Mouse (Mus musculus): ENCODE measurements around the gene Mbnl2.

Mbnl2 gene

DNA sequence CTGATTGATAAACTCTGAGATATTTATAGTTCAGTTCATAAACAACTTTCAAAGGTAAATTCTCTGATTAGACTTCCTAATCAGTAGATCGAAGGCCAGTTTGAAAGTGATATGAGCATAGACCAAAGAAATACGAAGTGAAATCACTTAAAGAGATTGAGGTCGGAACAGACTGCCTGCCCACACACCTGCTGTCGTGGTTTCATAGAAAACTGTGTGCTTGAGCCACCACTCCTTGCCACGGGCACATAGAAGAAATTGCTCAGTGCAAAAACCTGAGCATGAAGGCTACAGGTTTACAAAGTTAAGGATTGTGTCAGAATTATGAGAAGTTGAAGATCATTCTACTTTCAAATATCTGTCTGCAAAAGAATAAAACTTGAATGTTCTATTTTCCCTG lies 153.0 kb downstream of the Mbnl2 start:
- DNase-seq (ENCODE audit: low read depth) = no peak

DNA sequence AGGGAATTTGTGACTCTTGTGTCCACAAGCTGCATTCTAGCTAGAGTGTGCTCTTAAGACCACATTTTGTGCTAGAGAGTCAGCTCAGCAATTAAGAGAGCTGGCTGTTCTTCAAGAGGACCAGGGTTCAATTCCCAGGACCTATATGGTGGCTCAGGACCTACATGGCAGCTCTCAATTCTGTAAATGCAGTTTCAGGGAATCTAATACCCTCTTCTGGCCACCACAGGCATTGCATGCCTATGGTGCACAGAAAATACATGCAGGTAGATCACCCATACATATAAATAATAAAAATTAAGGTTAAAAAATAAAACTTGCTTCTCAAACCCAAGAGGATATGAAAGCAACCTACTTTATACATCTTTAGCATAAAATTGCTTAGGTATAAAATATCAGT lies 157.3 kb downstream of the Mbnl2 start:
- peak; percentile 44 for DNase-seq (ENCODE audit: low read depth)

DNA sequence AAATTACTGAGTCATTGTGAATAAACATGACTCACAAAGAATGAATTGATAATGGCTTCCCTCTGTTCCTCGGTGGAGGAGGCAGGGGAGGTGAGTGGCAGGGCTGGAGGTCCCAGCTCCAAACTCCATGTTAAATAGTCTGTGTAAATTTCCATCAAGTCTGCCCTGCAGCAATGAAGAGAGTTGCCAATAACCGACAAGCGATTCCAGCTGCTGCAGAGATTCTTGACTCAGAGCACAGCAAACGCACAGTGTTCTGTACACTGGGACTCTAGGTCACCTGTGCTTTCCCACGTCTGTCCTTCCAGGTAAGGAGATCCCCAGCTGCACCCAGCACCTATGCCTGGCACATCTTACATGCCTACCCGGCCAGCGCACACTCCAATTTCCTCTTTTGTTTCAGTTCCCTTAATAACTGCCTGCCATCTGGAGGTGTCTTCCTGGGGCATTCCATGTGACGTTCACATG lies 158.5 kb downstream of the Mbnl2 start:
- DNase-seq (ENCODE audit: low read depth) = no peak

DNA sequence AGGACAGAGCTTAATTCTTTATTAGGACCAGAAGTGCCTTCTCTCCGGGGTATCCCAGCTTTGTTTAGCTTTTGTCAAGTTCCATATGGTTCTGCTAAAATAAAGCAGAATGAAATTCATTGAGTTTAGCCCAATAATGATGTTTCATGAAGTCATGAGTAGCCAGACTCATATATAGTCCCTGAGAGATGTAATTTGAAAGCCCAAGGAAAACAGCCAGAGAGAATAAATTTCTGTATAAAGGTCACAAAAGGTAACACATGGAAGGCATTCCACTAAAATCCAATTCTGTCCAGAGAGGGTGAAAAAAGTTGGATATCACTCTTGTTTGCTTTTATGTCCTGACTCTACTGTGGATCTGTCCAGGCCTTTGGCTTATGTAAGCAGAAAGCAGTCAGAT lies 159.4 kb downstream of the Mbnl2 start:
- DNase-seq (ENCODE audit: low read depth) = no peak

- no peak for DNase-seq (ENCODE audit: low read depth)
Observed at GRCm38 (mm10) chr14:120440716-120441115, 165.2 kb downstream of the Mbnl2 start.

DNA sequence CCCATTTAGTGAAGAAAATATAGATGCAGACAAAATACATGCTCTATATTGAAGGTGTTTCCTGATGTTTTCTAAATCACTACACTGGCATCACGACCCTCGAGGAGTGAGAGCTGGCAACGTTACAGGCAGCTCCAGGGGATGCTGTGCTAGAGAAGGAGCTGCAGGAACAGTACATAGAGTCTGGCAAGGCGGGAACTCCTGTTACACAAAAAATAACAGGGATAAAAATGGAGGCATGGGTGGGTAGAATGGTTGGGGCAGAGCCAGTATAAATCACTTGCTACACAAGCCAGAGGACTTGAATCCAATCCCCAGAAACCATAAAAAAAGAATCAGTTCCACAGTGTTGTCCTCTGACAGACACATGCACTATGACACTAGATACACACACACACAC lies 165.8 kb downstream of the Mbnl2 start:
- no peak for DNase-seq (ENCODE audit: low read depth)

GRCm38 (mm10) chr14:120441836-120442235 lies 166.4 kb downstream of the Mbnl2 start:
- no peak for DNase-seq (ENCODE audit: low read depth)

DNA sequence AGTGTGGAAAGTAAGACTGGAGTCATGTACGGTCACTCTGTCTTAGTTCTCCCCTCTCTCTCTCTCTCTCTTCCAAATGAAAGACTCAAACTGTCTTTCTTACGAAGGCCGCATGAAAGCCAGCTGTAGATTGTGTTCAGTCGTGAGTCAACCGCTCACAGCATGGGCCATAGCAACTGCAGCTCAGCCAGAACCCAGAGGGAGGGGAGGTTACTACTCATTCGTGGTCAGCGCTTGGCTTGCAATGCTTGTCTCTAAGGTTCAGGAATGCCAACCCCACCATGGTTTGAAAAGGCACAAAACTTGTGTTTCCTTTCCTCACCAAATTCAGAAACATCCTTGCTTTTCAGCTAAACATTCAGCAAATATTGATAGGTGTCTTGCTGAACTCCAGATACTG lies 178.8 kb downstream of the Mbnl2 start:
- no peak for DNase-seq (ENCODE audit: low read depth)

- no peak for DNase-seq (ENCODE audit: low read depth)
Observed at GRCm38 (mm10) chr14:120463938-120464727, 188.7 kb downstream of the Mbnl2 start.

- no peak for DNase-seq (ENCODE audit: low read depth)
Observed at GRCm38 (mm10) chr14:120466816-120467215, 191.3 kb downstream of the Mbnl2 start.

- DNase-seq (ENCODE audit: low read depth) = no peak
Observed at GRCm38 (mm10) chr14:120469126-120469790, 193.8 kb downstream of the Mbnl2 start.

DNA sequence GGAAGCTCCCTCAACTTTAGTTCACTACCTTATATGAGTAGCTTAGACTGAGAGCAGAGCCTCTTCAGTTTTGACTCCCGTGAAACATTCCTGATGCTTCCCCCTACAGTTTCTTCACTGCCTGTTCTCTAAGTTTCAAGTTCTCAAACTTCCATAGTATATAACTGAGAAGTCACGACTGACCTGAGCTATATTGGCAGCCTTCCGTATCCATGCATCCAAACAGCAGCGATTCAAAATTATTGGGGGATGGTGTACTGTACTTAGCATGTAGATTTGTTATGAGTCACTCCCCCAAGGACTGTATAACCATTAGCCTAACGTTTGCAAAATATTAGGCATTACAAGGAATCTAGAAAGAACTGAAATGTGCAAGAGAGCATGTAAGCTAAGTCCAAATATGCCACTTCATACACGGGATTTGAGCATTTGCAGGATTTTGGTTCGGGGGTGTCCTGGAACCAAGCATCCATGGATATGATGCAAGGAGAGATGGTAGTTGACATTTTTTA lies 200.8 kb downstream of the Mbnl2 start:
- peak; percentile 4 for DNase-seq (ENCODE audit: low read depth)

DNA sequence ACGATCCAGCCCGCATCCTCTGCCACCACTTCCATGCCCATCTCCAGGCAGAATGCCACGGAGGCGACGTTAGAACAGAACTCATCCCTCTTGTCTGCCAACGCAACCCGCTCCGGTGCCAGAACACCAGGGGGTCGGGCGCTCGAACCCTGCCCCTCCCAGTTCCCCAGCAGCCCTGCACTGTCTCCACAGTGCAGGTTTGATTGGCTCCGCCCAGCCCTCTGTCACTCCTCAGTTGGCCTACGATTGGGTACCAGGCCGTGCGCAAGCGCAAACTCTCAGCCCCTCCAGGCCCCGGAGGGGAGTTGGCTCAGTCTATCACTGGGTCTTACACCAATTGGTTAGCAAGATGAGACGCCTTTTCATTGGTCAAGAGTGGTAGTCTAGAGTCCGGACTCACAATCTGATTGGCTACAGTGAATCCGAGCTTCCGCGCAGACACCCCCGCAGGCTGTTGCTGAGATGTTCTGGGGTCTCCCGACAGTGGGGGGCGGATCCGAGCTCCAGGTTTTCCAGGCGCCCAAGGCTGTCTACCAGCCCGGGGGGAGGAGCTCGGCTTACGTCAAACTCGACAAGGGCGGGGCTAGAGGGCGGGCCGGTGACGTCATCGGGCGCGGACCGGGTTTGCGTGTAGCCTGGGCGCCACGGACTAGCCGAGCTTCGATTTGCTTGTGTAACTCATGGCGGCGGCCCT lies 202.0 kb downstream of the Mbnl2 start:
- peak; percentile 98 for DNase-seq (ENCODE audit: low read depth)

DNA sequence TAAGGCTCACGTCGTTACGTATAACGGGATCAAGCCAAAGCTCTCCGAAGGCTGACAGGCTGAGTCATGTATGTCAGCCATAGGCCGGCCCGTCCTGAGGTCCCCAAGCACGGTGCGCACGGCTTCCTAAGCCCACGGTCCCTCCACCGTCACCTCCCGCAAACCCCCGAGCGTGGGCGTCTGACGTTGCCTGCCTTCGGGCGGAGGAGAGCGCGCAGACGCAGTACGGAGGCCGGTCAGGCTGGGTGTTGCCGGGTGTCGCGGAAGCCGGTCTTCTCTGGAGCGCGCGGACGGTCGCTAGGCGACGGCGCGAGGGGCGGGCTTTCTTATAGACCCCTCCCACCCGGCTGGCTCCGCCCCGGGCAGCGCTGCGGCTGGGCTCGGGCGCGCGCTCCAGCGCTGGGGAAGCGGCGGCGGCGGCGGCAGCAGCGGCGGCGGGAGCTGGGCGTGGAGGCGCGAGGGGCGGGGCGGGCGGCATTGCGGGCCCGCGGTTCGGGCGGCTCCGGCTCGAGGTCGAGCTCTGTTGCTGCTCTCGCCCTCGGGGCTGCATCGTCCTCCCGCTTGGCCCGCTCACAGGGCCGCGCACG lies 202.6 kb downstream of the Mbnl2 start, which contains the start of gene Rap2a:
Gene Rap2a, plus strand, starts transcription at position 463 of the 587 bp plus-strand sequence.
- peak; percentile 98 for DNase-seq (ENCODE audit: low read depth)

GRCm38 (mm10) chr14:120478641-120479341 lies 203.3 kb downstream of the Mbnl2 start:
- DNase-seq (ENCODE audit: low read depth) = peak; percentile 55

DNA sequence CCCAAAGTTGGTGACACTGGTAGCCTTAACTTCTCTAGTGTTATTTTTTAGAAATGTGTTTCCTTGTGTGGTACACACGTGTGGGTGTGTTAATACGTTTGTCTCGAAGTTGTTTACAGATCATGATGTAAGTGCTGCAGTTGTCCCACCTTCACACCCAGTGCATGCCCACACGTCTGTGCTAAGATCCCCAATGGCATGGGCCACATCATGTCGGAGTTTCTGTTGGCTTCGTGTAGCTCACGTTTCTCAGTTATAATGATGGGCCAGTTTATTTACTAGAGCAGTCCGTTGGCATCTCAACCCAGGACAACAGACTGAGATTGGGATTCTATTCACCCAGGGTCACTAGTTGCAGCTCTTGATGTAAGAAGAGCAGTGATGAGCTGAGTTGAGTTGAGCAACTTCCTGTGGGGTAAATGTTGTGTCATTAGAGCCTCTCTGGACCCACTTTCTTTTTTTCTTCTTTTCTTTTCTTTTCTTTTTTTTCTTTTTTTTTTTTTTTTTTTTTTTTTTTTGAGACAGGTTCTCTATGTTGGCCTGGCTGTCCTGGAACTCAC lies 205.0 kb downstream of the Mbnl2 start:
- DNase-seq (ENCODE audit: low read depth) = peak; percentile 18

DNA sequence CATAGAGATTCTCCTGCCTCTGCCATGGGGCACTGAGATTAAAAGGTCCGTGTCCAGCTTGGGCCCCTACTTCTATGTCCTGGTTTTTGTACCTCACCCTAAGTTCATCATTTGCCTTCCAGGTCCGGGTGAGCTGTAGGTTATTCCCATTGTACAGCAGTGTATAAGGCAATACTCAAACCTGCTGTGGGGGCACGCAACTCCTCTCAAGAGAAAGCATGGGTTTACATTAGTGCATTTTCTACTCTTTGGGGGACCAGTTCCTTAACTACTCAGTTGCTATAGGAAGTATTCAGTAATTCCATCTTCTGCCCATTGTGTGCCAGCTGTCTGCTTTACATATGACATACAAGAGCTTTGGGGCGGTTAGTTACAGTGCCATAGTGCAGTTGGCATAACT lies 205.5 kb downstream of the Mbnl2 start:
- no peak for DNase-seq (ENCODE audit: low read depth)
